Mouse (Mus musculus): ENCODE results near the gene Padi3. TPM values are rescaled to one million over a fixed set of nuclear protein-coding genes. Genes with fewer than 3 reads are reported as not detected.
A peak's percentile ranks its signal among the peaks of the same experiment; 100 is the strongest.

Gene Padi3
- polyA plus RNA-seq, 1 experiment from 2014 or later, result not detected

DNA sequence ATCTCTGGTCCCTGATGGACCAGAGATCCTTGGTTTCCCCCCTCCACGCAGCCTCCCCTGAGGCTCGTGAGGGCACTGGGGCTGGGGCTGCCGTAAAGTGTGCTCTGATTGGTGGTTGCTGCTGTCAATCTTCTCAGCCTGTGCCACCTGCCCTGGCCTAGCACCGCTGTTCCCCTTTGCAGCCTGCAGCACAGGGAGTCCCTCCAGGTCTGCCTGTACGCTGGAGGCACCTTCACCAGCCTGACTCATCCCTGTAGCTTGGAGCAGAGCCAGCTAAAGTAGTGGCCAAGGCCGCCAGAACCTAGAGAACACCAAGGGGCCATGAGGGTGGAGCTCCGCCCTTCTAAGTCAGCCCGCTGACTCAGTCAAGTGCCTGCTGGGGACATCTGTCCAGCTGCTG is 27.4 kb upstream of the Padi3 start:
- no peak overlapping the region for H3K27ac ChIP-seq (replicated peaks)
- no peak overlapping the region for H3K4me3 ChIP-seq
- no peaks in the 10 kb centered on the region for H3K36me3 ChIP-seq
- no peaks in the 10 kb centered on the region for H3K27me3 ChIP-seq
- H3K9ac ChIP-seq, result no peak overlapping the region
- no peak for ATAC-seq (ENCODE audit: low FRiP score, low read depth)
- 24% methylated on average over 8 of the region's 8 CpGs for WGBS
- H3K4me2 ChIP-seq, result no peak overlapping the region
- peaks cover 22% of the 10 kb centered on the region for H3K4me1 ChIP-seq (replicated peaks)
- H3K9me3 ChIP-seq, result no peaks in the 10 kb centered on the region

GRCm38 (mm10) chr4:140836208-140836866 is 25.9 kb upstream of the Padi3 start:
- H3K27ac ChIP-seq (replicated peaks), result no peak overlapping the region
- H3K36me3 ChIP-seq, result no peaks in the 10 kb centered on the region
- ATAC-seq (ENCODE audit: low FRiP score, low read depth), result peak; percentile 29; the same call in 1 of the 2 replicates
- H3K9me3 ChIP-seq, result no peaks in the 10 kb centered on the region
- H3K4me1 ChIP-seq (replicated peaks), result peaks cover 22% of the 10 kb centered on the region
- H3K4me2 ChIP-seq, result no peak overlapping the region
- no peak overlapping the region for H3K9ac ChIP-seq
- H3K4me3 ChIP-seq, result no peak overlapping the region
- WGBS, result 44% methylated on average over 11 of the region's 11 CpGs
- H3K27me3 ChIP-seq, result no peaks in the 10 kb centered on the region

- Histone ChIP-seq H3K36me3 (no peaks in the 10 kb centered on the region), H3K27ac (replicated peaks) (no peak overlapping the region), H3K4me3 (no peak overlapping the region), H3K4me1 (replicated peaks) (peaks cover 22% of the 10 kb centered on the region), H3K4me2 (0 out of 2 replicates have a peak overlapping the region, but pooled peaks have one; percentile 9), H3K9me3 (no peaks in the 10 kb centered on the region), H3K27me3 (no peaks in the 10 kb centered on the region), H3K9ac (no peak overlapping the region)
- 5% methylated on average over 10 of the region's 10 CpGs for WGBS
- peak; percentile 67; the same call in 1 of the 2 replicates for ATAC-seq (ENCODE audit: low FRiP score, low read depth)
Measured at GRCm38 (mm10) chr4:140835682-140836081, 25.2 kb upstream of the Padi3 start.

GRCm38 (mm10) chr4:140834327-140834934 is 24.0 kb upstream of the Padi3 start:
- Histone ChIP-seq H3K9me3 (no peaks in the 10 kb centered on the region), H3K27ac (replicated peaks) (no peak overlapping the region), H3K9ac (no peak overlapping the region), H3K4me3 (no peak overlapping the region), H3K4me1 (replicated peaks) (peaks cover 22% of the 10 kb centered on the region), H3K36me3 (no peaks in the 10 kb centered on the region), H3K27me3 (no peaks in the 10 kb centered on the region), H3K4me2 (no peak overlapping the region)
- WGBS, result 60% methylated on average over 6 of the region's 6 CpGs
- no peak for ATAC-seq (ENCODE audit: low FRiP score, low read depth)

- H3K4me3 ChIP-seq, result no peak overlapping the region
- peaks cover 22% of the 10 kb centered on the region for H3K4me1 ChIP-seq (replicated peaks)
- H3K9me3 ChIP-seq, result no peaks in the 10 kb centered on the region
- no peak overlapping the region for H3K9ac ChIP-seq
- WGBS, result 37% methylated on average over 8 of the region's 8 CpGs
- H3K27me3 ChIP-seq, result no peaks in the 10 kb centered on the region
- H3K4me2 ChIP-seq, result no peak overlapping the region
- H3K27ac ChIP-seq (replicated peaks), result no peak overlapping the region
- no peak for ATAC-seq (ENCODE audit: low FRiP score, low read depth)
- no peaks in the 10 kb centered on the region for H3K36me3 ChIP-seq
Measured at GRCm38 (mm10) chr4:140832821-140833220, 22.4 kb upstream of the Padi3 start.

GRCm38 (mm10) chr4:140831808-140832207 is 21.4 kb upstream of the Padi3 start:
- no peak overlapping the region for H3K9ac ChIP-seq
- no peak overlapping the region for H3K27ac ChIP-seq (replicated peaks)
- H3K4me2 ChIP-seq, result no peak overlapping the region
- H3K27me3 ChIP-seq, result no peaks in the 10 kb centered on the region
- no peaks in the 10 kb centered on the region for H3K36me3 ChIP-seq
- no peak for ATAC-seq (ENCODE audit: low FRiP score, low read depth)
- no peaks in the 10 kb centered on the region for H3K9me3 ChIP-seq
- no peak overlapping the region for H3K4me3 ChIP-seq
- peaks cover 22% of the 10 kb centered on the region for H3K4me1 ChIP-seq (replicated peaks)
- WGBS, result 91% methylated on average over 4 of the region's 4 CpGs

- Histone ChIP-seq H3K4me2 (no peak overlapping the region), H3K36me3 (no peaks in the 10 kb centered on the region), H3K4me1 (replicated peaks) (no peaks in the 10 kb centered on the region), H3K9ac (no peak overlapping the region), H3K9me3 (peaks cover 6% of the 10 kb centered on the region; the same call in 1 of the 2 replicates), H3K27ac (replicated peaks) (no peak overlapping the region), H3K4me3 (no peak overlapping the region), H3K27me3 (no peaks in the 10 kb centered on the region)
- 48% methylated on average over 3 of the region's 3 CpGs for WGBS
- ATAC-seq (ENCODE audit: low FRiP score, low read depth), result no peak
Measured at GRCm38 (mm10) chr4:140827237-140827636, 16.8 kb upstream of the Padi3 start.

DNA sequence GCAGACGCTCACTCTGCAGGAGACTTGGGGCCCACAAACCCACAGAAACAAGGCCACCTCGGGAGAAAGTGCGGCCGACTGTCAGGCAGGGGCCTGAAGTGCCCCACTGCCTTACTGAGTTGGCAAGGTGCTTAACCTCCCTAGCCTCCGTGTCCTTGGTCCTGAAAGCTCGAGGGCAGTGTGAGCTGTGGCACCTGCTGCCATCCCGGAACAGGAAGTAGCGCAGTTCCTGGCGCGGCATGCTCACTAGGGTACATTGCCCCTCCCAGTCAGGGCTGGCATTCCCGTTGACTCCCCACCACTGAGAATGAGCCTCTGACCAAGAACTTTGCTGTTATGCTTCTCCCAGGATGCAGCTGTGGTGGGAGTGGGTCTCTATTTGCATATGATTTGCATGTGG is 15.5 kb upstream of the Padi3 start:
- 53% methylated on average over 11 of the region's 11 CpGs for WGBS
- Histone ChIP-seq H3K9me3 (peaks cover 6% of the 10 kb centered on the region; the same call in 1 of the 2 replicates), H3K4me2 (no peak overlapping the region), H3K4me1 (replicated peaks) (no peaks in the 10 kb centered on the region), H3K4me3 (no peak overlapping the region), H3K27ac (replicated peaks) (no peak overlapping the region), H3K36me3 (no peaks in the 10 kb centered on the region), H3K9ac (no peak overlapping the region), H3K27me3 (no peaks in the 10 kb centered on the region)
- ATAC-seq (ENCODE audit: low FRiP score, low read depth), result no peak

DNA sequence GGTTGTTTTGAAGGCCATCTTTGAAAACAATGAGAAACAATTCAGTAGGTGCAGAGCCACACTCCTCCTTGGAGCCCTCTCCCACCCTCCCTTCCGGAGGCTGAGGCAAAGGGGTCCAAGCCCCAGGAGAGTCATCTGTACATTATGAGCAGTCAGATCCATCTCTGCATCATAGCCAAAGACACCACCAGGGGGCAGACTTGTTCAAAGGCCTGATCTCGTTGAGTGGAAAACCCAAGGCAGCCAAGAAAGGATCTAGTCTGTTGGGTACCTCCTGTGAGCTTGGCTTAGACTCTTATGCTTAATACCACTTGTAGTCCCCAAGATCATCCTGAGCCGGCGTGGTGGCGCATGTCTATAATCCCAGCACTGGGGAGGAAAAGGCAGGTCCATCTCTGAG is 11.5 kb upstream of the Padi3 start:
- Histone ChIP-seq H3K4me2 (no peak overlapping the region), H3K27me3 (no peaks in the 10 kb centered on the region), H3K36me3 (no peaks in the 10 kb centered on the region), H3K27ac (replicated peaks) (no peak overlapping the region), H3K9ac (no peak overlapping the region), H3K4me1 (replicated peaks) (no peaks in the 10 kb centered on the region), H3K9me3 (peaks cover 6% of the 10 kb centered on the region; the same call in 1 of the 2 replicates), H3K4me3 (no peak overlapping the region)
- no peak for ATAC-seq (ENCODE audit: low FRiP score, low read depth)
- WGBS, result 63% methylated on average over 5 of the region's 5 CpGs

DNA sequence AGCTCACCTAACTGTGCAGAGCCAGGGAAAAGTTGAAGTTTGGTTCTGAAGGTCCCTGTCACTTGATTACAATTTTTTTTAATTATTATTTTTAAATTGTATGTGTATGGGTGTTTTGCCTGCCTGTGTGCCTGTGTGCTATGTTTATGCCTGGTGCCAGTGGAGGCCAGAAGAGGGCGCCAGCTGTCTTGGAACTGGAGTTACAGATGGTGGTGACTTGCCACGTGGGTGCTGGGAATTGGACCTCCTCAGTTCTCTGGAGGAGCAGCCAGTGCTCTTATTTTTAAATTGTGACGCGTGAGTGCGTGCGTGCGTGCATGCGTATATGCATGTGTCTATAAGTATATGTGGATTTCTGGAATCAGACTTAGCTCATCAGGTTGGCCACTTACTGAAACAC is 7.0 kb upstream of the Padi3 start:
- H3K9me3 ChIP-seq, result no peaks in the 10 kb centered on the region
- H3K27me3 ChIP-seq, result peaks cover 8% of the 10 kb centered on the region; the same call in 1 of the 2 replicates
- H3K27ac ChIP-seq (replicated peaks), result no peak overlapping the region
- H3K4me2 ChIP-seq, result no peak overlapping the region
- H3K4me1 ChIP-seq (replicated peaks), result peaks cover 10% of the 10 kb centered on the region; the same call in 1 of the 2 replicates
- ATAC-seq (ENCODE audit: low FRiP score, low read depth), result no peak
- H3K9ac ChIP-seq, result no peak overlapping the region
- H3K4me3 ChIP-seq, result no peak overlapping the region
- WGBS, result 96% methylated on average over 8 of the region's 8 CpGs
- no peaks in the 10 kb centered on the region for H3K36me3 ChIP-seq

GRCm38 (mm10) chr4:140815996-140816917 is 5.8 kb upstream of the Padi3 start:
- H3K27me3 ChIP-seq, result peaks cover 8% of the 10 kb centered on the region; the same call in 1 of the 2 replicates
- no peak overlapping the region for H3K9ac ChIP-seq
- WGBS, result 61% methylated on average over 10 of the region's 10 CpGs
- no peak overlapping the region for H3K4me3 ChIP-seq
- H3K36me3 ChIP-seq, result no peaks in the 10 kb centered on the region
- no peak overlapping the region for H3K27ac ChIP-seq (replicated peaks)
- ATAC-seq (ENCODE audit: low FRiP score, low read depth), result no peak
- H3K4me2 ChIP-seq, result no peak overlapping the region
- peaks cover 10% of the 10 kb centered on the region; the same call in 1 of the 2 replicates for H3K4me1 ChIP-seq (replicated peaks)
- no peaks in the 10 kb centered on the region for H3K9me3 ChIP-seq

DNA sequence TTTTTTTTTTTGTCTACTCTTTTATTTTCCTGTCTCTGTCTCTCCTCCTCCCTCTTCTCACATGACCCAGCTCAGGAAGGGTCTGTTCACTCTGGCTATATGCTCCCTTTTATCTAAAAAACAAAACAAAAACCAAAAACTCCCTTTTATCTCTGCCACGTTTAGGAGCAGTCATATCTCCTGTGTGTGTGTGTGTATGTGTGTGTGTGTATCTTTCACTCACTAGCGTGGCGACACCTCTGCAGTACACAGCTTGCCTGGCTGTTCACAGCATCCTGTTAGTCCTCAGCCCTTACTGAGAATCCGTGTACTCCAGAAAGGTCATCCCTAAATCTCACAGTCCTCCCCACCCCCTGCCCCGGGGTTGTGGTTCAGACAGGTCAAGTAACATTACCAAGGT is 5.0 kb upstream of the Padi3 start:
- no peak overlapping the region for H3K9ac ChIP-seq
- H3K36me3 ChIP-seq, result no peaks in the 10 kb centered on the region
- WGBS, result 86% methylated on average over 5 of the region's 5 CpGs
- H3K4me3 ChIP-seq, result no peak overlapping the region
- H3K9me3 ChIP-seq, result no peaks in the 10 kb centered on the region
- H3K27me3 ChIP-seq, result peaks cover 8% of the 10 kb centered on the region; the same call in 1 of the 2 replicates
- no peak overlapping the region for H3K27ac ChIP-seq (replicated peaks)
- no peak overlapping the region for H3K4me2 ChIP-seq
- no peak for ATAC-seq (ENCODE audit: low FRiP score, low read depth)
- H3K4me1 ChIP-seq (replicated peaks), result peaks cover 10% of the 10 kb centered on the region; the same call in 1 of the 2 replicates

All from hindbrain, embryonic 15.5 days (tissue).